Mouse (Mus musculus): ENCODE data around the gene Adcy2. TPM values are rescaled to one million over a fixed set of nuclear protein-coding genes. Genes with fewer than 3 reads are reported as not detected.

Gene Adcy2
- total RNA-seq, 2 experiments from 2014 or later = 116 TPM

DNA sequence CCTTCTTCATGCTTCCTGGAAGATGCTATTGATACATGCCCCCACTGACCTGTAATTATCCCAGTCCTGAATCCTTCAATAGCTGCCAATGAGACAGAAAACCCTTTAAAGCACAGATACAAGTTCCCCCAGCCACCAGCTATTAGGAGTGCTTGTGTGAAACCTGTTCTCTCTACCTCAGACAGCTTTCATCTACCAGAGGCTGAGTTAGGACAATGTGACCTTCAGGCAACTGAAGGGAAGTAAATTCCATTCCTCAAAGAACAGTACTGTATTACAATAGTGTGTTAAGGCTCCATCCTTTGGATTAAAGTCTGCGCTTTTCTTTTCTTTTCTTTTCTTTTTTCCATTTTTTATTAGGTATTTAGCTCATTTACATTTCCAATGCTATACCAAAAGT is 356.6 kb downstream of the Adcy2 start:
- no peak for DNase-seq (ENCODE audit: low spot score in 2 of 2)

DNA sequence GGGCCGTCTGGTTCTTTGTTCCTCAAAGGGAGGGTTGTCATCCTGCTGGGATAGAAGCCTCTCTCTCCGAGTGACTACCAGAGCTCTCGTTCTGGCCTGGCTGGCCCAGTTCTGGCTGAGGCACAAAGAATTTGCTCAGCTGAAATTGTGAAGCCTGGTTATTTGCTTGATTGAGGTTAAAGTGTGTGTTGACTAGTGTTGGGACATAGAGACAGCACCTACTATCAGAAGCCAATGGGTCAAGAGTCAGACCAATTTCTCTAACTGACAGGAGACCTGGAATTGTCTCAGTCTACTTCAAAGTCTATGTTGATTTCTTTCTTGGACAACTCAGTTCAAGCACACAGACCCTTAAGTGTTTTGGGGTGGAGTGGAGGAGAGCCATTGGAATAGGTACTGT is 372.3 kb downstream of the Adcy2 start:
- TF ChIP-seq CTCF (conservative IDR thresholded peaks at IDR 0.05) = no peak
- H3K27ac ChIP-seq = no peak overlapping the region; the same call in 1 of the 2 replicates
- no peak overlapping the region for H3K4me3 ChIP-seq
- no peak for DNase-seq (ENCODE audit: low spot score in 2 of 2)

More for the DNA sequence above, 356.6 kb downstream of the Adcy2 start:
- TF ChIP-seq CTCF (conservative IDR thresholded peaks at IDR 0.05) = no peak
- H3K27ac ChIP-seq = no peak overlapping the region
- H3K4me3 ChIP-seq = no peak overlapping the region

DNA sequence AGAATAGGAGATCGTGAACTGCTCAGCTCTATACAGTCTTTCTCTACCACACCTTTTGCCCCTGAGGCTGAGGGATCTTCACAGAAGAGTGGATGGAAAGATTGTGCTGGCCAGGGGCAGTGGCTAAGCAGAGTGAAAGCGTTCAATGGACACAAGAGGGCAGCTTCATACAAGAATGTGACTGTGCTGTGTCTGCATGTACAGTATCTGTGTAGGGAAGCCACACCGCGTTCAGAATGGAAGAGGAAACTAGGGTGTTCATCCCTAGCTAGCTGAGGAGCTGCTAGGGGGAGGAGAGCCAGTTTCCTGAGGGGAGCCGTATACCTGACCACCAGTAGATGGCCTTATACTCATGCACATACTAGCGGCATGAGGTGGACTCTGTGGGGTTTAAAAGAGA is 376.5 kb downstream of the Adcy2 start:
- DNase-seq (ENCODE audit: low spot score in 2 of 2) = no peak
- Histone ChIP-seq H3K4me3 (no peak overlapping the region), H3K27ac (peak overlapping the region; percentile 71)
- TF ChIP-seq CTCF (conservative IDR thresholded peaks at IDR 0.05) = peak; percentile 68

DNA sequence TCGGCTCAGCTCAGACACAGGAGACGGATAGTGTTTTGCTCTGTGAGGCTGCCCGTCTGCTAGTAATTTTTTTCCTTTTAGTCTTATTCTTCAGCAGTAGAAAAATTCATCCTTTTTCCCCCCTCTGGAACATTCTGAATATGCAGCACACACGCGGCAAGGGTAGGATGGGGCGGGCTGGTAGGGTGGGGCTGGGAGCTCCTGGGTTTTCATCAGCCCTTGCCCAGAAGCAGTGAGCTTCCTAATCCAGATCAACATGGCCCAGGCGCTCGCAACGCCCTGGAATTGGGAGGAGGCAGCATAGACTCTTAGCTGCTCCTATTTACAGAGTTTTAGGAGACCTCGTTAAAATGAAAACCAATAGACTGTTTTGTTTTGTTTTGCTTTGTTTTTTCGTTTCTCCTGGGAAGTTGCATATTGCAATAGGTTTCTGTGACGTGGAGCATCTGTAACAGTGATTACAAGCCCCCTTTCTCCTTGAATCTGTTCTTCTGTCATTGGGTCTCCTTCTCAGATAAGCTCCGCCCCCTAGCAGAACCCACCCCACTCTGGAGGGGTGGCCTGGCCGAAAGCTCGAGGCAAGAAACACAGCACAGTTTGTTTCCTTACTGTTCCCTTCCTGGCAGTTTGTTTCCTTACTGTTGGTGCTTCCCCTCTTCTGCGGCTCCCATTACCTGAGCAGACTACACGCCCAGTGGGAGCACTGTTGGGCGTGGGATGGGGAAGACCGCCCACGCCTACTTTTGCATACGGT is 391.5 kb downstream of the Adcy2 start:
- Histone ChIP-seq H3K27ac (peak overlapping the region; percentile 87), H3K4me3 (peak overlapping the region; percentile 27)
- no peak for DNase-seq (ENCODE audit: low spot score in 2 of 2)
- TF ChIP-seq CTCF (conservative IDR thresholded peaks at IDR 0.05) = no peak

DNA sequence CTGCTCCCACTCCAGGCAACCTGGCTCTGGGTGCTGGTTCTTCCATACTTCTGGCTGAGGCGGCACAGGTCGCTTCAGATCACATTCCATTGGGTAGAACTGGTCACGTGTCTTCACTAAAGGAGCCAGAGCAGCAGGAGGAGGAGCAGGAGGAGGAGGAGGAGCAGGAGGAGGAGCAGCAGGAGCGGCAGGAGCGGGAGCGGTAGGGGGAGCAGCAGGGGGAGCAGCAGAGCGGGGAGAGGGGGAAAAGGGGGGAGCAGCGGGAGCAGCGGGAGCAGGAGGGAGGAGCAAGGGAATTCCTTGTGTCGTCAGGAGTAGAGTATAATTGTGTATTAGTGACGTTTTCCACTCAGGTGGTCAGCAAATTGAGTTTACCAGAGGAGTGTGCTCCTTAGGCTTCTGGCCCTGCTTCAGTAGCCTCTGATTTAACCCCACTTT is 393.6 kb downstream of the Adcy2 start:
- Histone ChIP-seq H3K4me3 (peak overlapping the region; percentile 32), H3K27ac (0 out of 2 replicates have a peak overlapping the region, but pooled peaks have one; percentile 44)
- no peak for DNase-seq (ENCODE audit: low spot score in 2 of 2)
- TF ChIP-seq CTCF (conservative IDR thresholded peaks at IDR 0.05) = no peak

DNA sequence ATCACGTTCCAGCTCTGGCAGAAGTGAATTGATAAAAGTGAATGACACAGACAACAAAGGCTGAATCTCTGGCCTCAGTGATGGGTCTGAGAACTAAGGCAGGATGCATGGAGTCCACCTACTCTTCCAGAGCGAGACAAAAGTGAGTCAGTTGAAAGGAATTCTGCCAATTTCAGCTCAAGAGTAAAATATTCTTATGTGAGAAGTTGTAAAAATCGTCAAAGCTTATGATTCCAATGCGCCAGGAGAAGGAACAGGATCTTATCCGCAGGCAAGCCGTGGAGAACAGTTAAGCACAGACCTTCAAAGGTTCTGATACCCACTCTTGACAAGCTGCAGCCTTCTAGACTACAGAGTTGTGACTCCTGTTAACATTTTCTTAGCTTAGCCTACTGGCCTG is 396.3 kb downstream of the Adcy2 start:
- TF ChIP-seq CTCF (conservative IDR thresholded peaks at IDR 0.05) = no peak
- no peak for DNase-seq (ENCODE audit: low spot score in 2 of 2)

DNA sequence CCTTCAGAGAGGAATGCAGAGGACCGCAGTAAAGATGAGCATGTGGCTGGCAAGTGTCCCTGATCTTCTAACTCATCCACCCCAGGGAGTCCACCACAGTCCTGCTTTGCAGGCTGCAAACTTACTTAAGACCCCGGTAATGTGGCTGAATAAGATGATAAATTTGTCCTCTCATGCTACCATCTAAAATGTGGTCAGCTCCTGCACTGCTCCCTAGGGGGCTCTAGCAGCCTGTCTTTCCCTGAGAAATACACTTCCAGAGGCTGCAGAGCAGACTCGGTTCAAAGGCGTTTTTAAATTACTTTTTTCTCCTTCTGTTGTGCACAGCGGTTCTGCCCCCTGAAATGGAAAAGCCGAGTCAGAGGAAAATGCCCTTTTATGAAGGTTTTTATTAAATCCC is 398.2 kb downstream of the Adcy2 start:
- no peak overlapping the region for H3K4me3 ChIP-seq
- TF ChIP-seq CTCF (conservative IDR thresholded peaks at IDR 0.05) = peak; percentile 91
- peak in 1 of 2 experiments; percentile 57 for DNase-seq (ENCODE audit: low spot score in 2 of 2)
- peak overlapping the region; percentile 67 for H3K27ac ChIP-seq

More for the DNA sequence above, 396.3 kb downstream of the Adcy2 start:
- H3K4me3 ChIP-seq = no peak overlapping the region
- peak overlapping the region; percentile 44; the same call in 1 of the 2 replicates for H3K27ac ChIP-seq

DNA sequence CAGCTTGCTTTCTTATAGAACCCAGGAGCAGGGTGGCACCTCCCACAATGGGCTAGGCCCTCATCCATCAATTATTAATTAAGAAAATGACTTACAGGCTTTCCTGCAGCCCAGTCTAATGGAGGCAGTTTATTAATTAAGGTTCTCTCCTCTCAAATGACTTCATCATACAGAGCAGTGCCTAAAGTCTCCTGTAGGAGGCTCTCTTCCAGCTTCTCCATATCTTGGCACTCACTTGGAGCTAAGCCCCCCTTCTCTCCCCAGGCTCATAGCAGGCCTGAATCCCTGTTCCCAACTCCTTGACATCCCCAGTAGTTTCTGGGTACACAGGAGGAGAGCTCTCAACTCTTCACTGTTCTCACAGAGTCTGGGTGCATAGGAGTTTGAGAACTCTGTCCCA is 400.4 kb downstream of the Adcy2 start:
- peak; percentile 68 for TF ChIP-seq CTCF (conservative IDR thresholded peaks at IDR 0.05)
- Histone ChIP-seq H3K27ac (no peak overlapping the region), H3K4me3 (no peak overlapping the region)
- no peak for DNase-seq (ENCODE audit: low spot score in 2 of 2)

DNA sequence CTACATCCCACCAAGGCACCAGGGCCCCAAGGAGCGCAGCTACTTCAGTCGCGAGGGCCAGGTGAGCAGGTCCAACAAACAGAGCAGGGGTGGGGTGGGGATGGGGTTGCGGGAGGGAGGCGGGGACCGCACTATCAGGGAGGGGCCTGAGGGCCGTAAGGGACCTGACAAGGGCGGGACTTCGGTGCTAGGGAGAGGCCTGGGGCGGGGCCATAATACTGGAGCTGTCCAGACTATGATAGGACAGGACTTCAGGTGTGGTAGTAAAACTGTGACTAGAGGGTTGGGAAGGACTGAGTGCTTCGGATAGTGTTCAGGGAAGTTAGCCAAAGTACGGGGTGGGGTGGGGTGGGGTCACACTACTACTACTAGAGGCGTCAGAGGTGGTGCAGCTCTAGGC is 401.7 kb downstream of the Adcy2 start:
- no peak for TF ChIP-seq CTCF (conservative IDR thresholded peaks at IDR 0.05)
- Histone ChIP-seq H3K4me3 (peak overlapping the region; percentile 54), H3K27ac (peak overlapping the region; percentile 50)
- DNase-seq (ENCODE audit: low spot score in 2 of 2) = no peak

DNA sequence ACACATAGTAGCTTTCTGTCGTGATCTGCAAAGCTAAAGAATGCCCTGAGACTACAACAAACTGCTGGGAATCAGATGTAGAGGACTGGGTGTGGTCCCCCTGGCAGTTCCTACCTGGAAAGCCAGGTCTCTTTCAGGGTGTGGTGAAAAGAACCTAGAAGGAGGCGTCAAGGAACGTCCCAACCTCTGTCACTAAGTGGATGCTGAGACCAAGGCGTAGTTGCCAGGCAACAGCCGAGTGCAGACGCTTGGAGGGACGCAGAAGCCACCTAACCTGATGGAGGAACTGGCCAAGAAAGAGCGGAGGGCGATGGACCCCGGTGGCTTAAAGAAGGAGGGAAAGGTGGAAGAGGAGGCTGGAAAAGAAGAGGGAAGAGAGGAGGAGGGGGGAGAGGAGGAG is 402.1 kb downstream of the Adcy2 start, which contains the start of gene 1700001L19Rik:
Gene 1700001L19Rik, plus strand, starts transcription at position 223 of the 400 bp plus-strand sequence.
- Histone ChIP-seq H3K4me3 (peak within 1 kb of the TSS; percentile 54), H3K27ac (peak within 1 kb of the TSS; percentile 50)
- TF ChIP-seq CTCF (conservative IDR thresholded peaks at IDR 0.05) = no peak
- peak in 1 of 2 experiments; percentile 48 for DNase-seq (ENCODE audit: low spot score in 2 of 2)

DNA sequence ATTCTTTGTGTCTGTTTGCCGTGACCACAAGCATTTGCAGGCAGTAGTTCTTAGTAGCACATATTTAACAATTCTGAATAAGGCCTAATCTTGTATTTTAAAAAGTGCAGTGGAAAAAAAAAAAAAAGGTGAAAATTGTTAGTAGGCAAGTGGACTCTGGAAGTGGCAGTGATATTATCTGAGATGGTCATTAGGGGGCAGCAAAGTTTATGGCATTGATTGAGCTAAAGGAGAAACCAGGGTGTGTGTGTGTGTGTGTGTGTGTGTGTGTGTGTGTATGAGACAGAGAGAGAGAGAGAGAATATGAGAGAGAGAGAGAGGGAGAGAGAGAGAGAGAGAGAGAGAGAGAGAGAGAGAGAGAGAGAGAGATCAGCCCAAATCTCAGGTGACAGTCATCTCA is 405.5 kb downstream of the Adcy2 start:
- Histone ChIP-seq H3K27ac (no peak overlapping the region), H3K4me3 (no peak overlapping the region)
- TF ChIP-seq CTCF (conservative IDR thresholded peaks at IDR 0.05) = peak; percentile 59
- DNase-seq (ENCODE audit: low spot score in 2 of 2) = no peak

DNA sequence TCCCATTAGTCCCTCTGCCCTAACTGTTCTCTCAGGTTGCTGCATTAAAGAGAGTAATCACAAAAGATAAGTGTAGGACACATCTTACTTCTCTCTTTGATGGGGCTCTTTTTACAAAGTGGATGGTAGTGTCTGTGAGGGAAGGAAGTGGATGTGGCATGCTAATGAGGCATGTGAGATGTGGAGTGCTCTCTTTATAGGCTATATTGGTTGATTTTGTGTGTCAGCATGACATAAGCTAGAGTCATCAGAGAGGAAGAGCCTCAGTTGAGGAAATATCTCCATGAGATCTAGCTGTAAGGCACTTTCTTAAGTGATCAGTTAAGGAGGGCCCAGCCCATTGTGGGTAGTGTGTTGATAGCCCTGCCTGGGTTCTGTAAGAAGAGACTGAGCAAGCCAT is 411.0 kb downstream of the Adcy2 start:
- DNase-seq (ENCODE audit: low spot score in 2 of 2) = no peak
- no peak for TF ChIP-seq CTCF (conservative IDR thresholded peaks at IDR 0.05)
- Histone ChIP-seq H3K27ac (no peak overlapping the region), H3K4me3 (no peak overlapping the region)

DNA sequence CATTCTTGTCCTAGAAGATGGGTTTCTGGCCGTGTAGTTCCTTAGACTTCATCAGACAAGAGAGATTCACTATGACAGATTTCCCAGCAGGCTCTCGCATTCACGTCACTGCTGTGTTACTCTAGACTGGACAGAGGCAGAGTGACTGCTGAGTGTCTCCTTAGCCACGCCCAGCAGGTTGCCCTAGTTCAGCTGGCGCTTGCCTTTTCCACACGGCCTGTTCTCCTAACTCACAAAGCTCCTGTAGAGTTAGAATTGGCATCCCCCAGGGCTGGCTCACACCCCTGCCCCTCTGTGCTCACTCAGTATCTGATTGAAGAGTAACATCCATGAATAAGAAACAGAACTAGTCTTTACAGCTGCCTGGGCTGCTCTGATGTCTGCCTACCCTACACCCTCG is 413.9 kb downstream of the Adcy2 start:
- TF ChIP-seq CTCF (conservative IDR thresholded peaks at IDR 0.05) = no peak
- no peak for DNase-seq (ENCODE audit: low spot score in 2 of 2)
- no peak overlapping the region for H3K4me3 ChIP-seq
- H3K27ac ChIP-seq = no peak overlapping the region

DNA sequence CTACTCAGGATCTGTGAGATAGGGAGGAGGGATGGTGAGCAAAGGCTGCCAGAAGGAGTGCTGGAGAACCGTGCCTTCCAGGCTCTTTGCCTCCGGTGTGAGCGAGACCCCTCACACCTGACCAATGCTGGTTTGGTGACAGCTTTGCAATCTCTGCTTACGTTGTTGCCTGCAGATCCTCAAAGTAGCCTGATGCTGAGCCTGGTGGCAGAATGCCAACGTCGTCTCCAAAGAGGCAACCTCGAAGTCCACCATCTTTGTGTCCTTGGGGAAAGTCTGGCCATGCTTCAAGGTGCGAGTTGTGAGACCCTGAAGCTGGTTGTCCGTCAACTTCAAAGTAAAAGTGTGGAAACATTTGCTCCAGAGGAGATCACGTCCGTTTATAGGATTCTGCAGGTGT is 415.4 kb downstream of the Adcy2 start:
- no peak for TF ChIP-seq CTCF (conservative IDR thresholded peaks at IDR 0.05)
- no peak overlapping the region for H3K27ac ChIP-seq
- no peak overlapping the region for H3K4me3 ChIP-seq
- DNase-seq (ENCODE audit: low spot score in 2 of 2) = no peak

All from layer of hippocampus, adult 2 months (tissue).